Mouse (Mus musculus) large intestine, adult 2 months (tissue): ENCODE measurements at regions not wholly inside any gene's neighbourhood (a gene's known extent, or its start where the extent isn't known, plus 50 kb on each side); places are given as distances from the start of the nearest gene placed in this dataset.

Source experiments
- DNase-seq: peaks from one replicate; pipeline ENCODE4 v3.0.0-alpha.2; 2012; ENCODE audit warnings: low read depth, low spot score
- WGBS: fragments of 180-500 bp; shearing (Covaris S2); methylation state at CpG from one replicate; pipeline ENCODE4 v1.1.7; 2018; 5-methylcytosine and 5-hydroxymethylcytosine counted together

GRCm38 (mm10) chr10:68842023-68842735, 118.7 kb downstream of the Tmem26 start:
- WGBS, result 68% methylated on average over 13 of the region's 13 CpGs
- DNase-seq, result no peak

- WGBS, result 82% methylated on average over 4 of the region's 4 CpGs
These were observed 120.6 kb downstream of the Tmem26 start for GRCm38 (mm10) chr10:68844066-68844465.

GRCm38 (mm10) chr10:68844596-68844995, 121.2 kb downstream of the Tmem26 start:
- WGBS, result 82% methylated on average over 8 of the region's 8 CpGs
- DNase-seq, result no peak

More at GRCm38 (mm10) chr10:68844066-68844465, 120.6 kb downstream of the Tmem26 start:
- DNase-seq, result no peak

- DNase-seq, result no peak
- 81% methylated on average over 3 of the region's 3 CpGs for WGBS
These were observed 127.7 kb downstream of the Tmem26 start for GRCm38 (mm10) chr10:68851153-68851552.

- DNase-seq, result no peak
- 66% methylated on average over 13 of the region's 13 CpGs for WGBS
These were observed 132.8 kb downstream of the Tmem26 start for GRCm38 (mm10) chr10:68855934-68856891.

- no peak for DNase-seq
- 65% methylated on average over 8 of the region's 8 CpGs for WGBS
These were observed 141.3 kb downstream of the Tmem26 start for GRCm38 (mm10) chr10:68864606-68865378.

GRCm38 (mm10) chr10:68865776-68866175, 142.3 kb downstream of the Tmem26 start:
- WGBS, result 76% methylated on average over 5 of the region's 5 CpGs
- no peak for DNase-seq

GRCm38 (mm10) chr10:68867361-68867760, 143.9 kb downstream of the Tmem26 start:
- WGBS, result 94% methylated on average over 1 of the region's 1 CpGs
- DNase-seq, result no peak

GRCm38 (mm10) chr10:68872102-68872501, 148.7 kb downstream of the Tmem26 start:
- WGBS, result 73% methylated on average over 4 of the region's 4 CpGs
- DNase-seq, result no peak

- WGBS, result 51% methylated on average over 5 of the region's 5 CpGs
- no peak for DNase-seq
These were observed 152.2 kb downstream of the Tmem26 start for GRCm38 (mm10) chr10:68875641-68876040.

- WGBS, result 13% methylated on average over 8 of the region's 8 CpGs
- peak; percentile 25 for DNase-seq
These were observed 169.8 kb downstream of the Tmem26 start for GRCm38 (mm10) chr10:68893100-68893841.

GRCm38 (mm10) chr10:68894121-68894520, 170.7 kb downstream of the Tmem26 start:
- 87% methylated on average over 6 of the region's 6 CpGs for WGBS
- DNase-seq, result no peak

- WGBS, result 17% methylated on average over 3 of the region's 3 CpGs
- peak; percentile 18 for DNase-seq
These were observed 174.1 kb downstream of the Tmem26 start for GRCm38 (mm10) chr10:68897524-68897923.

GRCm38 (mm10) chr10:68901168-68901567, 177.7 kb downstream of the Tmem26 start:
- DNase-seq, result no peak
- 70% methylated on average over 4 of the region's 4 CpGs for WGBS

- DNase-seq, result peak; percentile 55
- WGBS, result 15% methylated on average over 3 of the region's 3 CpGs
These were observed 179.2 kb downstream of the Tmem26 start for GRCm38 (mm10) chr10:68902670-68903069.

GRCm38 (mm10) chr10:68904337-68904736, 180.9 kb downstream of the Tmem26 start:
- no peak for DNase-seq
- 95% methylated on average over 10 of the region's 10 CpGs for WGBS

- peak; percentile 38 for DNase-seq
- WGBS, result 6% methylated on average over 5 of the region's 5 CpGs
These were observed 184.8 kb downstream of the Tmem26 start for GRCm38 (mm10) chr10:68908236-68908635.

- WGBS, result 84% methylated on average over 10 of the region's 10 CpGs
- no peak for DNase-seq
These were observed 185.6 kb downstream of the Tmem26 start for GRCm38 (mm10) chr10:68909018-68909417.

- WGBS, result 15% methylated on average over 7 of the region's 7 CpGs
- DNase-seq, result no peak
These were observed 192.7 kb downstream of the Tmem26 start for GRCm38 (mm10) chr10:68916147-68916546.
